Mouse (Mus musculus) embryonic fibroblast, embryonic 13.5 days (primary cell): Measurements from ENCODE around the gene Hoxd3. TPM values are rescaled to one million over a fixed set of nuclear protein-coding genes. Genes with fewer than 3 reads are reported as not detected.

Experiments
- H3K27ac ChIP-seq: 2 replicates; pipeline ENCODE4 v1.5.1; 2012; ENCODE audit warnings: low read length, control low read depth, inconsistent platforms; ENCODE audit not compliant: insufficient read depth
- H3K4me1 ChIP-seq: 2 replicates; pipeline ENCODE4 v1.6.1; 2011; ENCODE audit warnings: low read length; ENCODE audit not compliant: control insufficient read depth, insufficient read depth
- H3K4me3 ChIP-seq: 2 replicates; pipeline ENCODE4 v1.5.1; 2011; ENCODE audit warnings: mild to moderate bottlenecking, control low read depth, low read length; ENCODE audit not compliant: insufficient read depth
- CTCF ChIP-seq: IDR thresholded peaks from 2 replicates; pipeline ENCODE4 v1.5.1; 2011; ENCODE audit warnings: mild to moderate bottlenecking, control low read depth, low read length, moderate library complexity, borderline replicate concordance; ENCODE audit not compliant: insufficient read depth
- POLR2A ChIP-seq: IDR thresholded peaks from 2 replicates; pipeline ENCODE4 v1.6.1; 2011; ENCODE audit warnings: low read depth, mild to moderate bottlenecking, control low read depth, low read length, moderate library complexity
- polyA plus RNA-seq: library from polyadenylated mRNA; stranded (reverse); fragments of >200 nt; gene quantifications from 2 replicates; pipeline ENCODE4 v1.2.4, GENCODE M21; 2011; ENCODE audit warnings: low read depth; ENCODE audit not compliant: missing spikeins, insufficient read length

Hoxd3 gene
- polyA plus RNA-seq, 1 experiment, result 3.3 TPM

DNA sequence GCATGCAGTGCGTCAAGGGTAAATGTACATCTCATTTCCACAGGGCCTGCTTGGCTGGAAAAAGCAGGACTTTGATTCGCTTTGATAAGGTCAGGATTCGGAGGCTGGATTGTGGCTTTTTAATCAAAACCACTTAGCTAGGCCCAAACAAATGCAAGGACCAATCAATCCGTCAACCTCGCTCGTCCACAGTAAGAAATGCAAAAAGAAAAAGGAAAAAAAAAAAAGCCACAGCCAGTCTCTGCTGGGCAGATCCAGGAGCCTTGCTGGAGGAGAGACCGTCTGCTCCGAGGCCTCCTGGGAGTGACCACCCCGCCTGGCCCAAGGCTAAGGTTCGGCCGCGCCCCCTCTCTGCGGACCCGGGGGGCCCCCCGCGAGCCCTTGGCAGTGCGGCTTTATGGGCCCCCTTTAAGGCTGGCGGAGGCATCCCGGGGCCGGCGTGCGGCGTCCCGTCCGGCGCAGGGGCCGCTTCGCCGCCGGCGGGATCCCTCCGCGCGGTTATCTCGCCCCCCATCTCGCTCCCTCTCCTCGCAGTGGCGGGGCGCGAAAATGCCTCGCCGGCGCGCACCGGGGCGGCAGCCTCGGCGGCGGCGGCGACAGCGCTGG lies 7.2 kb upstream of the Hoxd3 start, which contains the start of gene Hoxd8:
Hoxd8 (plus strand) TSS at position 223 of the 606 bp plus-strand sequence.
- Histone ChIP-seq H3K4me3 (peak within 1 kb of the TSS; percentile 33), H3K27ac (peak within 1 kb of the TSS; percentile 41; the same call in 1 of the 2 replicates), H3K4me1 (no peaks in the 10 kb centered on the region)
- no peak for TF ChIP-seq CTCF
- no peak for TF ChIP-seq POLR2A

GRCm38 (mm10) chr2:74704999-74705466 lies 6.7 kb upstream of the Hoxd3 start:
- Histone ChIP-seq H3K4me1 (no peaks in the 10 kb centered on the region), H3K27ac (peak overlapping the region; percentile 28; the same call in 1 of the 2 replicates), H3K4me3 (peak overlapping the region; percentile 33)
- TF ChIP-seq POLR2A, result no peak
- no peak for TF ChIP-seq CTCF

GRCm38 (mm10) chr2:74705467-74706089 lies 6.1 kb upstream of the Hoxd3 start:
- Histone ChIP-seq H3K4me1 (no peaks in the 10 kb centered on the region), H3K4me3 (peak overlapping the region; percentile 26), H3K27ac (peak overlapping the region; percentile 28; the same call in 1 of the 2 replicates)
- TF ChIP-seq POLR2A, result no peak; the same call in 1 of the 2 replicates
- no peak for TF ChIP-seq CTCF

DNA sequence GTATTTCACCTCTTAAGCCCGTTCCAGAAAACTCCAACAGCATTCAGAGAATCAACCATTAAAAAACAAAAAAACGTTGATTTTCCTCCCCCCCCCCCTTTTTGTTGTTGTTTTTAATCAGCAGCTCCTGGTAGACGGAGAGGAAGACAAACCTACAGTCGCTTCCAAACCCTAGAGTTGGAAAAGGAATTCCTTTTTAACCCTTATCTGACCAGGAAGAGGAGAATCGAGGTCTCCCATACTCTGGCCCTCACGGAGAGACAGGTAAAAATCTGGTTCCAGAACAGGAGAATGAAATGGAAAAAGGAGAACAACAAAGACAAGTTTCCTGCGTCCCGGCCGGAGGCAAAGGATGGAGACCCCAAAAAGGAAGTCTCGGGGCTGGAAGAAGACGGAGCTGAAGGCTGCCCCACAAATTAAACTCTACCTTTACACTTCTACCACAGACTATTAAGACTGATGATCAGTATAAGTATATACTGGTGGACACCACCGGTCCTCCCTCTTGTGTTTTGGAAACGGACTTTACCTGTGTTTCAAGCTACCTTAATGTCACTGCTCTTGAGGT lies 5.2 kb upstream of the Hoxd3 start:
- Histone ChIP-seq H3K27ac (no peak overlapping the region), H3K4me1 (no peaks in the 10 kb centered on the region), H3K4me3 (peak overlapping the region; percentile 26)
- no peak for TF ChIP-seq CTCF
- no peak for TF ChIP-seq POLR2A

DNA sequence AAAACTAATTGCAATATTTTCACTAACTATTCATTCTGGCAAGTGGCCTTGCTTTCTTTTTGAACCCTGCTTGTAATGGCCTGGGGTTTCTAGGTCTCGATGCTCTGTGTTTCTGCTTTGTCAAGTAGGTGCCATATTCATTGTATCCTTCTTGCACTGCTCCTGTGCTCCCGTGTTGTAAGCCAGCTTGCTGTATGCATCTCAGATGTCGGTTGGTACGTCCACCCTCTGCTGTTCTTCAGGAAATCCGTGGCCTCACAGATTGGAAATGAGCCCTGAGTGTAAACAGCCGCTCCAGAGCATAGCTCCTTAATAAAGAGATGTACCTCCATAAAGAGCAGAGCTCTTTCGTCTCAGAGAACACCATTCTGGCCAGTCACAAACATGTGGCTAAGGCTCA lies 4.1 kb upstream of the Hoxd3 start:
- Histone ChIP-seq H3K4me3 (no peak overlapping the region), H3K27ac (no peak overlapping the region), H3K4me1 (no peaks in the 10 kb centered on the region)
- TF ChIP-seq POLR2A, result no peak
- no peak for TF ChIP-seq CTCF

GRCm38 (mm10) chr2:74708676-74709075 lies 3.1 kb upstream of the Hoxd3 start:
- Histone ChIP-seq H3K4me1 (no peaks in the 10 kb centered on the region), H3K27ac (no peak overlapping the region), H3K4me3 (no peak overlapping the region)
- TF ChIP-seq CTCF, result no peak
- TF ChIP-seq POLR2A, result no peak

- Histone ChIP-seq H3K4me1 (no peaks in the 10 kb centered on the region), H3K27ac (no peak overlapping the region), H3K4me3 (no peak overlapping the region)
- no peak for TF ChIP-seq POLR2A
- no peak for TF ChIP-seq CTCF
Observed at GRCm38 (mm10) chr2:74709465-74710419, 2.0 kb upstream of the Hoxd3 start.

GRCm38 (mm10) chr2:74710929-74711543 lies 691 bp upstream of the Hoxd3 start:
- peak overlapping the region; percentile 78; the same call in 1 of the 2 replicates for H3K27ac ChIP-seq
- H3K4me3 ChIP-seq, result peak overlapping the region; percentile 44
- TF ChIP-seq POLR2A, result no peak; the same call in 1 of the 2 replicates
- TF ChIP-seq CTCF, result no peak
- H3K4me1 ChIP-seq, result no peaks in the 10 kb centered on the region
